Mouse (Mus musculus) liver, embryonic 14.5 days (tissue): ENCODE data around the gene Igfbp3.

Experiments used
- CTCF ChIP-seq: IDR thresholded peaks from 2 replicates; pipeline ENCODE4 v1.5.1; 2016; ENCODE audit warnings: antibody characterized with exemption, low read depth, control low read depth
- EP300 ChIP-seq: IDR thresholded peaks from 2 replicates; pipeline ENCODE4 v1.6.1; 2016; ENCODE audit warnings: antibody characterized with exemption, low read depth

DNA sequence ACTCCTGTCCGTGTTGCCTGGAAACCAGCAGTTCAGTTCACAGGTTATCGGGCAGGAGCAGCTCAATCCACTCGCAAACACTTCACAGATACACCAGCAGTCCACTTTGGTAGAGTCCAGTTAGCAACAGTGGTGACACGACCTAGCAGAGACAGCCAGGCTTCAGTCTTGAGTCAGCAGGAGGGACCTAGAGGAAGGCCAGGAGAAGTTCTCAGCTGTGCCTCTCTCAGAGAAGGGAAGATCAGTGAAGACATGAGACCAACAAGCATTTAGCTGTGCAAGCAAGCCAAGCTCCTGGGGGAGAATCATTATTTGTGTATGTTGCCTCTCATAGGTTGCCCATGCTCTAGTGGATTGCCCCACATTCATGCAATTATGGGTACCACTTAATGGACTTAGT lies 14.4 kb upstream of the Igfbp3 start:
- TF ChIP-seq CTCF (no peak), EP300 (no peak)
